Mouse (Mus musculus) cerebellum, adult 2 months (tissue): Measurements from ENCODE around the gene Cfap45. TPM values are rescaled to one million over a fixed set of nuclear protein-coding genes. Genes with fewer than 3 reads are reported as not detected.
A peak's percentile ranks its signal among the peaks of the same experiment; 100 is the strongest.

Experiments
- DNase-seq, 2 experiments: peaks; one replicate each; pipeline ENCODE4 v3.0.0; 2021
- H3K27ac ChIP-seq: fragments of 200-500 bp; 2 replicates; pipeline ENCODE4 v1.5.1; 2012; ENCODE audit warnings: low read length, control low read depth, inconsistent platforms; ENCODE audit not compliant: insufficient read depth
- H3K27me3 ChIP-seq: fragments of 200-500 bp; 2 replicates; pipeline ENCODE4 v1.6.1; 2012; ENCODE audit warnings: inconsistent platforms, mild to moderate bottlenecking, low read length, moderate library complexity; ENCODE audit not compliant: control insufficient read depth, insufficient read depth
- H3K4me1 ChIP-seq: fragments of 200-500 bp; 2 replicates; pipeline ENCODE4 v1.6.1; 2011; ENCODE audit warnings: low read length; ENCODE audit not compliant: control insufficient read depth, insufficient read depth
- H3K4me3 ChIP-seq: fragments of 200-500 bp; replicated peaks from 2 replicates; pipeline ENCODE3; 2011; ENCODE audit warnings: mild to moderate bottlenecking, low read depth, low read length, control low read depth; ENCODE audit not compliant: insufficient read depth
- CTCF ChIP-seq: fragments of 200-500 bp; IDR thresholded peaks from 2 replicates; pipeline ENCODE4 v1.5.1; 2011; ENCODE audit warnings: low read depth, mild to moderate bottlenecking, control low read depth, low read length, moderate library complexity, borderline replicate concordance; ENCODE audit not compliant: insufficient read depth
- POLR2A ChIP-seq: fragments of 200-500 bp; IDR thresholded peaks from 2 replicates; pipeline ENCODE4 v1.6.1; 2011; ENCODE audit warnings: low read length, control low read depth, borderline replicate concordance; ENCODE audit not compliant: insufficient read depth
- WGBS: fragments of 180-500 bp; shearing (Covaris S2); methylation state at CpG from one replicate; pipeline ENCODE4 v1.1.7; 2018; 5-methylcytosine and 5-hydroxymethylcytosine counted together
- polyA plus RNA-seq: library from polyadenylated mRNA; depleted of rRNA; stranded (reverse); fragments of >200 nt; gene quantifications from 2 replicates; pipeline ENCODE4 v1.2.3, GENCODE M21; 2012; rRNA removed

Gene Cfap45
- polyA plus RNA-seq: 1.00 and 1.0 TPM in 2 replicates

GRCm38 (mm10) chr1:172520576-172521440 lies at the start of gene Cfap45:
Gene Cfap45 (plus strand): TSS chr1:172520801.
- no peak for TF ChIP-seq POLR2A
- TF ChIP-seq CTCF: no peak
- peak in 1 of 2 experiments; percentile 30 for DNase-seq
- H3K27ac ChIP-seq: no peak within 1 kb of the TSS
- no peaks in the 10 kb centered on the region for H3K4me1 ChIP-seq
- H3K4me3 ChIP-seq: peak within 1 kb of the TSS; percentile 18
- 6% methylated on average over 28 of the region's 28 CpGs for WGBS
- peaks cover 2% of the 10 kb centered on the region; the same call in 1 of the 2 replicates for H3K27me3 ChIP-seq

- H3K27me3 ChIP-seq: no peaks in the 10 kb centered on the region
- no peak overlapping the region for H3K4me3 ChIP-seq
- H3K27ac ChIP-seq: no peak overlapping the region
- no peaks in the 10 kb centered on the region for H3K4me1 ChIP-seq
- DNase-seq: no peak
- no peak for TF ChIP-seq CTCF
- TF ChIP-seq POLR2A: no peak
Measured at GRCm38 (mm10) chr1:172472909-172473308, 47.7 kb upstream of the Cfap45 start.

DNA sequence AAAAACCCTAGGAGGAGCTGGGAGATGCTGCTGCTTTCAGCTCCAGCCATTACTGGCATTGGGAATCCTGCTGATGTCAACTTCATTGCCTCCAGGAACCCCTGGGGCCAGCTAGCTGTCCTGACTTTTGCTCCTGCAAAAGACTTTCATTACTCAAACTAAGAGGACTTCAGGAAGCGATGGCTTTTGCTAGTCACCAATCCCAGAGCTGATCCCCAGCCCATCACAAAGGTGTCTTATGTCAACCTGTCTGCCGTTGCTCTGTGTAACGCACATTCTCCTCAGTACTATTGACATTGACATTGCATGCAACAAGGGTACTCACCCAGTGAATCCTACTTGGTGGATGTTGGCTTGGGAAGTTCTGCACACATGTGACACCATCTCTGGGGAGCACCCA lies 46.4 kb upstream of the Cfap45 start:
- TF ChIP-seq CTCF (no peak), POLR2A (no peak)
- Histone ChIP-seq H3K27me3 (no peaks in the 10 kb centered on the region), H3K4me3 (no peak overlapping the region), H3K4me1 (no peaks in the 10 kb centered on the region), H3K27ac (no peak overlapping the region)
- DNase-seq: no peak
- WGBS: 87% methylated on average over 3 of the region's 3 CpGs

DNA sequence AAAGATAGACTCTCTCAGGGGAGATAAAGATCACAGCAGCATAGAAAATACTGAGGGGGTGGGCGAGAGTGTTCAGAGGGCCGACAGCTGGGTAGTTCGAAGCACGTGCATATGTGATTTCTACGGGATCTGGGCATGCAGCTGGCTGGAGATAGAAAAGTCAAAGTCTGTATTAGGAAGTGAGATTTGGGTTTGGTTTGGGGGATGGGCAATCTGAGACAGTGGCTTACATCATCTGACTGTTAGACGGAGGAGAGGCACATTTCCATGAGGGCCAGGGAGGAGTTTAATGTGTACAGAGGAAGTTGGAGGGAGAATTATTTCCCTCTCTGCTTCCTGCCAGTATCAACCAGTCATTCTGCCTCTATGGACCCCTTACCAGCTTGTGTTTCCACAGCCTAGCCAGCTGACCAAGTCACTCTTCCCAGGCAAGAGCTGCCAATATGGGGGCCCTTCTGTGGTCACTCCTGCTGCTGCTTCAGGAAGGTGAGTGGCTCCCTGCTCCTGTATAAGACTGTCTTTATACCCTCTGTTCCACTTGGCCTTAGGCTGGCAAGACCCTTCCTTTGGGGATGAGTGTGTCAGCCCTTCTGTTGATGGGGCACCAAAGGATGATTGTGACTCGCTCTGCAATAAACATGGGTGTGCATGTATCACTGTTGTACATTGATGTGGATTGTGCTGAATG lies 45.4 kb upstream of the Cfap45 start, which contains the start of gene Slamf9:
Gene Slamf9, plus strand, starts transcription at position 305 of the 688 bp plus-strand sequence.
- 72% methylated on average over 7 of the region's 7 CpGs for WGBS
- DNase-seq: no peak

DNA sequence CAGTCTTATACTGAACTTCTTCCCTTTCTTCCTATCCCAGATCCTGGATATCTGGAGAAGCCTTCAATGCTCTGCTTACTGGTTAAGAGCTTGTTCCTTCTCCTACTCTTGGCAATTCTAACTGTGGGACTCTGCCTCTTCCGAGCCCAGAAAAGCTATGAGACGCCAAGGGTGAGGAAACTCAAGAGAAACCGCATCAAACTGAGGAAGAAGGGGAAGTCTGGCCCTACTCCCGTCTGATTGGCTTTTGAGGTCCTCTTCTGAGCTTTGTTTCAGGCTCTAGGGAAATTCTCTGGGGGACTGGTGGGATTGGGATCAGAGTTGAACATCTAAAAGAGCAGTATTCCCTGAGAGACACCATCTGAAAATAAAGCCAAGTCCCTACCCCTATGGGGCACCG lies 42.6 kb upstream of the Cfap45 start:
- no peak for DNase-seq
- 75% methylated on average over 5 of the region's 5 CpGs for WGBS
- Histone ChIP-seq H3K4me1 (no peaks in the 10 kb centered on the region), H3K27ac (no peak overlapping the region), H3K4me3 (no peak overlapping the region), H3K27me3 (no peaks in the 10 kb centered on the region)
- no peak for TF ChIP-seq POLR2A
- TF ChIP-seq CTCF: no peak

More for the DNA sequence above, 45.4 kb upstream of the Cfap45 start, which contains the start of gene Slamf9:
- H3K27ac ChIP-seq: no peak within 1 kb of the TSS
- TF ChIP-seq CTCF (no peak), POLR2A (no peak)
- no peaks in the 10 kb centered on the region for H3K4me1 ChIP-seq
- no peaks in the 10 kb centered on the region for H3K27me3 ChIP-seq
- H3K4me3 ChIP-seq: no peak within 1 kb of the TSS

- DNase-seq: no peak
- H3K27me3 ChIP-seq: no peaks in the 10 kb centered on the region
- H3K27ac ChIP-seq: no peak overlapping the region
- no peak overlapping the region for H3K4me3 ChIP-seq
- 60% methylated on average over 4 of the region's 4 CpGs for WGBS
- TF ChIP-seq POLR2A: no peak
- no peak for TF ChIP-seq CTCF
- H3K4me1 ChIP-seq: no peaks in the 10 kb centered on the region
Measured at GRCm38 (mm10) chr1:172480376-172480775, 40.2 kb upstream of the Cfap45 start.

DNA sequence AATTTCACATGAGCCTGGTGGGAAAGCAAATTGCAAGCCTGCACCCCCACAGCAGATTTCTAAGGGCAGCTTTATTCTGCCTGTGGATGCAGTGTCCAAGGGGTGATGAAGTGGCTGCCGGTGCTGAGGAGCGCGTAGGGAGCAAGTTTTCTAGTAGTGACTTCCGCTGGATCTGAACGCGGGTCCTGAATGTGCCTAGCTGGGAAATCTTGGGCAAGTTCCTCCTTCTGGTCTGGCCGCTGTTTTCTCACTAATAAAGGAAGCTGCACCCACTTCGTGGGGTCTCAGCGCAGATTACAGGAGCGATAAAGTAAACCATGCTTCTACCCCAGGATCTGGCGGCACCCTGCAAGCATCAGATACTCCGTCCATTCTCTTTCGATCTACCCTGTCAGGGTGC lies 39.5 kb upstream of the Cfap45 start:
- WGBS: 35% methylated on average over 13 of the region's 13 CpGs
- Histone ChIP-seq H3K4me3 (no peak overlapping the region), H3K27ac (no peak overlapping the region), H3K27me3 (no peaks in the 10 kb centered on the region), H3K4me1 (no peaks in the 10 kb centered on the region)
- DNase-seq: no peak
- no peak for TF ChIP-seq POLR2A
- no peak for TF ChIP-seq CTCF
